Mouse (Mus musculus): Measurements from ENCODE around the gene Metap1d.

Metap1d gene

DNA sequence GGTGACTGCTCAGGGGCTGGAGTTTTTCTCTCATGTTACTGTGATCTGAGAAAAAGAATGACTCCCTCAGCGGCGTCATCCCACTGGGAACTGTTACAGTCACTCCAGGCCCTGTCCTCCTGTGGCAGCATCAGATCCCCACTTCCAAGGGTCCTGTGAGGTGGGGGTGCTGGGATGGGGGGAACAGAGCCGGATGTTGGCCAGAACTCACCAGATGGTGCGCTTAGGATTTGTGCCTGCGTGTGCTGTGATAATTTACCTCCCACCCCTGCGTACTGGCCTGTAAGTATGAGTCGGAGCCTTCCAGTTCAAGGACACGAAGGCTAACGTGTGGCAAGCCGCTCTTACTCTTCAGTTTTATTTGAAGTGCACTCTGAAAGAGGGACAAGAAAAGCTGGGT lies 22.2 kb downstream of the Metap1d start:
- DNase-seq (ENCODE audit: low spot score) = no peak

DNA sequence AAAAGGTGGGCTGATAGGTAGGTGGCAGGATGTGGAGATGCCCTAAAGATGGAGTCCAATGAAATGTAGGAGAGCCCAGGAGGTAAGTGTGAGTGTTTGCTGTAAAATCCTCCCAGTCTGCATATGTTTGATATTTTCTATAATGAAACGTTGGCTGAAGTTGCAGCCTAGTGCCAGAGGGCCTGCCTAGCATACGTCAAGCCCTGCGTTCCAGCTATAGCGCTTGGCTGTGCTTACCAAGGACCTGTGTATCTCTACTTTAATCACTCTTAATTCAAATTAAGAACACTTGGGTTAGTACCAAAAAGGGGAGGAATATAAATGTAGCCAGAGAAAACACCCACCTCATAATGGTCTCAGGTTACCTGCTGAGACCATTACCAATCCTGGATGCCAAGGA lies 22.7 kb downstream of the Metap1d start:
- DNase-seq (ENCODE audit: low spot score) = no peak

DNA sequence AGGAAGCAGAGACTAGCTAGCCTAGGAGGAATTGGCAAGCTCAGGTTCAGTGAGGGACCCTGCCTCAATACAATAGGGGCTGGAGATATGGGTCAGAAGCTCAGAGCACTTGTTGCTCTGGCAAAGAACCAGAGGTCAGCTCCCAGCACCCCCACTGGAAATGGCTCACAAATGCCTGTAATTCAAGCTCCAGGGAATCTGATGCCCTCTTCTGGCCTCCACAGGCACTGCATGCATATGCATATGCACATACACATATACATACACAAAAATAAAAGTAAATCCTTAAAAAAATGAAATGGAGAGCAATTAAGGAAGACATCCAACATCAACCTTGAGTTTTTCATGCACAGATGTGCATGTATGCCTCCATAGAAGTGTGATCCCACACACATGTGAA lies 24.7 kb downstream of the Metap1d start:
- no peak for DNase-seq (ENCODE audit: low spot score)

DNA sequence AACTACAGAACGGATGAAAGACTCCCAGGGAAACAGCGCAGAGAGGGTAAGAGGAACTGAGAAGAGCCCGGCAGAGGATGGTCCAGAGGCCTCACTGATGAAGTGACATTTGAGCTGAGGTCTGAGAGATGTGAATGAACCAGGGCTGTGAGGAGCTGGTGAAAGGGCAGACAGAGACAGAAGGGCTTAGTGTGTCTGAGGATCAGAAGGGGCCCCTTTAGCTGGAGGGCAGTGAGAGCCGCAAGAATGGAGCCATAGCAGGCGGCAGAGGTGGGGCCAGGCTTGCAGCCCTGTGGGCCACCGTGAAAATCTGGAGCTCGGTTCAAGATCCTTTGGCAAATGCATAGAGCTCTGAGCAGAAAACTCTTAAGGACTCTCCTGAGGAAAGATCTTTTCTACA lies 26.8 kb downstream of the Metap1d start:
- no peak for DNase-seq (ENCODE audit: low spot score)

DNA sequence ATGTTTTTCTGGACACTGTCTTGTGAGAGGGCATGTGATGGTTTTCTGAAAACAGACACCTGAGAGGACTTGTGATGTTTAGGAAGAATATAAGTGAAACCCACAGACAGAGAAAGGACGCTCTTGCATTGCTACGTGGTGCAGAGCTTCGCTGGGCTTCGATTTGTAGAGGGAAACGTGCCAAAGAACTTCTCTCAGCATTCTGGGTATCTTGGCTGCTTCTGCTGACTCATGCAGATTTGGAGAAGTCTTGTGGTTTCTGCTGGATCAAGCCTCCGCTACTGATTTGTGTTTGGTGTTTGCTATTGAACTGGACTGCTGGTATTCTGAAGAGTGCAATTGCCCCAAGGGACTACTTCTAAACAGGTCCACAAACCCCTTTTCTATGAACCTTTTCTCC lies 28.7 kb downstream of the Metap1d start:
- DNase-seq (ENCODE audit: low spot score) = no peak

DNA sequence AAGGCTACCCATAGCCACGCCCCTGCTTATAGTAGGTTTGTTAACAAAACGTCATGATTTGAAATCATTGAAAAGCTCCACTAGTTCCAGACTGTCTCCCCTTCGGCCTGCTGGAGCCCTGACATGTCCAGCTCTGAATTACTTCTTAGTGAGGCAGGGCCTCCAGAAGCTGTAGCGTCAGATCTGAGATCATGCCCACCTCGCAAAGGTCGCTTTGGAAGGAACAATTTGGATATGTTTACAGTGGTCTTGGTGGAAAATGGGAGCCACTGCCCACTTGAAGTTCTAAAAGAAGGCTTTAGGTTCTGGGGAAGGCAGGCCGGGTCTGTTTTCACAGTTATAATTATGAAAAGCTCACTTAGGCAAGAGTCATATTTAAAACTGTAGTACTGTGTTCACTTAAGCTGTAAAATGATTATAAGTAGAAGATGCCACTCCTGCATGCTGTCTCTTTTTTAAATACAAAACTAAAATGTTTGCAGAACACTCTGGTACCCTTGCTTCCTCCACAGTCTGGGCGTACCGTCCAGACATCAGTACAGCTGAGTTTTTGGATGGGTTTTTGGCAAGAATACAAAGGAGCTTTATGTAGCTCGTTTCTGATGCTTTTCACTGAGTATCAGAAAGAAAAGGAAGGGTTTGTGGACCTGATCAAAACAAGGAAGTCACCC lies 30.1 kb downstream of the Metap1d start:
- no peak for DNase-seq (ENCODE audit: low spot score)

DNA sequence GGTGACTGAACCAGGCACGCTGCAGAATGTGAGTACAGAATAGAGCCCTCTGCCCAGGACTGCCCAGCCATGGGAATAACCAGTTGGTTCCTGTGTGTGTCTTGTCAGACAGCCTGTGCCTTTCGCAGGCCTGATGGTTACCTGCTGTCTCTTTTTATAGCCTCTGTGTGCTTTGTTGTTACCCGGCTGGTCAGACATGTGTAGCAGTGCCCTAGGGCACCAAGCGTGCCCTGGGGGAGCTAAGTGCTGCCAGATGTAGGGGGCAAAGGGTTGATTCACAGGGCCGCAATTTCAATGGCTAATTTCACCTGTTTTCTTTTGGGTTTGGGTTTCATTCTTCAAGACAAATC lies 30.6 kb downstream of the Metap1d start:
- no peak for DNase-seq (ENCODE audit: low spot score)

DNA sequence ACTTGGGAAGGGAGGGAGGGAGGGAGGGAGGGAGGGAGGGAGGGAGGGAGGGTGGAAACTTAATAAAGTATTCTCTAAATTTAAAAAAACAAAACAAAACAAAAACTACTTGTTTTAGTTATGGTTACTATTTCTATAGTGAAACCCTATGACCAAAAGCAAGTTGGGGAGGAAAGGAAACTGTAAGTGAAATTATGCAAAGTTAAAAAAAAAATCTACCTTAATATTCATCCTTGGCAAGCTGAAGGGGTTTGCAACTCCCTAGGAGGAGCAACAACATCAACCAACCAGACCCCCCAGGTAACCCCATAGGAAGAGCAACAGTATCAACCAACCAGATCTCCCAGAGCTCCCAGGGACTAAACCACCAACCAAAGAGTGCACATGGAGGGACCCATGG lies 38.2 kb downstream of the Metap1d start:
- no peak for DNase-seq (ENCODE audit: low spot score)

DNA sequence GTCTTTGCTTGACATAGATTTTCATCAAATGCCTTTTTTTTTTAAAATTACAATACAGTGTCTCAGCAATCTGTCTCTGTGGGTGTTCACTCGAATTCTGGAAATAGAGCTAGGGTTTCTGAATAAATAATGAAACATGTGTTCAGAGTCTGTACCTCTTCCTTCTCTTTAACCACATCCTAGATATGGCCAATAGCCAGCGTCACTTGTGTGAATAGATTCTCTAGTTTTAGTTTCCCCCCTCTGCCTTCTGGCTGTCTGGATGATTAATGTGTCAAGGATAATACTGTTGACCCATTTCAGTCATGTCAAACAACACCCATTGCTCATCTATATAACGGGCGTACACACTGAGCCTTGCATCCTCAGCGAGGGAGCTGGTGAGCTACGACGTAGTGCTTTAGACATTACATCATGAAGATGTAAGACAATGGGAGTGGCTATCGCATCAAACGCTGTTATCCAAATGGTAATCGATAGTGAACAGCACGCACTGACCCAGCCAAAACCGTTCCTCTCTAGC lies 40.1 kb downstream of the Metap1d start:
- no peak for DNase-seq (ENCODE audit: low spot score)

DNA sequence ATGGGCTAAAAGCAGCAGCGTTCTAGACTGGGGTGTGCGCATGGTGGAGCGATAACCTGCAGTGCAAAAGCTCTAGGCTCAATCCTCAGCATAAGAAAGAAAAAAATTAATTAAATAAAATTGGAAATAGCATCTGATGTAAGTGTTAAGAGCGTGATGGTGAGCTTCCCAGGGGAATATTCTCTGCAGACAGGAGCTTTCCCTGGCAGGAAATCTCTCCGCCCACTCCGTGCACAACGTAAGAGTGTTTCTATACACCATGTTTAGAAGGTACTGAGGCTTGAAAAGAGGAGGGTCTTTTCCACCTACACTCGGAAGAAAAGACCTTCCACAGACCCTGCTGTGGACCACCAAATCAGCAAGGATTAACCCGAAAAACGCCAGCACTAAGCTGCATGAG lies 41.4 kb downstream of the Metap1d start:
- no peak for DNase-seq (ENCODE audit: low spot score)

DNA sequence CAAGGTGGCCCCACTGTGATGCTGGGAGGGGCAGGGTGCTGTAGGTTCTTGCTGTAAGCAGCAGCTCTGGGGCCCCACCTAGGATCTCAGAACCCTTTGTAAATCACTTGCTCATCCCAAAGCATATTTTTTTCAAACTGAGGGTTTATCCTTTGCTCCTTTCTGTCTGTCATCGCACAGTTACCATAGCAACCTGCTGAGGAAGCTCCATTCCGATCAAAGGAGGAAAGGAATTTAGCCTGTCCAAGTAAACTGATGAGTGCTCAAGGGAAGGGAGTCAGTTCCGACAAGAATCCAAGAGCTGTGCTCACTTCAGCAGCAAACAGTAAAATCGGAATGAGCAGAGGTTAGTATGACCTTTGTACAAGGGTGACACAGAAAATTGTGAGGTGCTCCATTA lies 41.9 kb downstream of the Metap1d start:
- no peak for DNase-seq (ENCODE audit: low spot score)

DNA sequence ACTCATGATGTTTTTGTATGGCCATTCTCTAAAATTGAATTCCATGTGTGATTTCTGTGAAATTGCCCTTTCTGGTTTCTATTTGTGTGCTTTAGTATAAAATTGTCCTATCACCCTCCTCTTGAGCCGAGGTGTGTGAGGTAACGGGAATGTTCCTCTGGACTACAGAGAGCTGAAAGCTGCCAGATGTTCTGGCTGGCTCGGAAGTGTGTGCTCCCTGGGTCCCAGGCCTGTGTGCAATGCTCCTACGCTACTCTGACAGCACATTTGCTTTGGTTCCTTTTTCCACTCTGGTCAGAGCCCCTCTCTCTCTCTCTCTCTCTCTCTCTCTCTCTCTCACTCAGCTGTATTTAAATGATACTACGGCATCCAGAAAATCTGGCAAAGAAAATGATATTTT lies 44.1 kb downstream of the Metap1d start:
- no peak for DNase-seq (ENCODE audit: low spot score)

DNA sequence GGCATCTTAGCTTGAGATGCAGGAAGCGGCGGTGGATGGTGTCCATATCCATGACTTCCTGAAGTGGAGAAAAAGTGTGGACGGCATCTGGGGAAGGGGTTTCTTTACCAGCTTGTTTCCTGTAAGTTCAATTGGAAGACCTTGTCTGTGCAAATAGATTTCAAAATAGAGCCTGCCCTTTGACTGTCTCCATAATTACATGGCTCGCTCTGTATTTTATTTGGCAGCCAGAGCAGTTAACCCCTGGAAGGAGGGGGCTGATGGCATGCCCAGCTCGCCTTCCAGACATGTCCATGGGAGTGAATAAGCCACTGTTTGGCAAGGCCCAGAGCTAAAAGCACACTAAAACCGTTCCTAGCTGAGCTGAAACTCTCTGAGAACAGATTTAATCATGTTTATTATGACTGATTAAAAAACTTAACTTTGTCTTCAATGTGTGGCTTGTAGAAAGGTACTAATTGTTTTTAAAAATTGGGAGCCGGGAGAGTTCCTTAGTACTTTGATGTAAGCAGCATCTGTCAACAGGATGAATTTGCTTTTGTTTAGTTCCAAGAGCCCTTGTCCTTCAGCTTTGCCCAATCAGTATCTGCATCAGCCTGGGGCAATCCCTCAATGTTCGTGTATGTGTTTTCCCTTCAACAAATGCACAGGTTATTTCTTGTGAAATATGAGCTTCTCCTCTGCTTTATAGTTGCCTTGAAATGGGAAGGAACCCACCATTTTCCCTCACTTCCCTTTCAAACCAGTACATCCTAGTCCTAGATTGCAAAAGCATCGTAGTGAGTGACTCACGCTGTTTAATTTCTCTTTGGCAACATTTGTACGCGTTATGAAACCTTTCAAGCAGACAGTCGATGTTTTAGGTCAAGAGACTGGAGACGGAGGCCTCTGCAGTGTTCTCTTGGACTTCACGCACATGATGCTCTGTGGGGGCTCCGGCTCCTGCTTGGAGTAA lies 46.5 kb downstream of the Metap1d start:
- DNase-seq (ENCODE audit: low spot score) = no peak

DNA sequence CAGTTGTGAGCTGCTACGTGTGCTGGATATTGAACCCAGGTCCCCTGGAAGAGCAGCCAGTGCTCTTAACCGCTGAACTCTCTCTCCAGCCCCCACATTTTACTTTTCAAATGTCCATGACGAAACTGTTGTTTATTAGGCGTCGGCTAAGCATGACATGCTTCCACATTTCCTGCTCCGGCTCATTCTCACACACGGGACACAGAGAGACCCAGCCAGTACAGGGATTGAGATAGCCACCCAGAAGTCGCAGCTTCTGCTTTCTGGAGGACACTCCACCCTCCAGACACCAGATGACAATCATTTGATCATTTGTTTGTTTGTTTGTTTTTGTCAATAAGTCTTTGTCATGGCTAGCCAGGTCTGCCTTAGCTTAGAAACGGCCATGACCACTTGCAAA lies 51.8 kb downstream of the Metap1d start:
- no peak for DNase-seq (ENCODE audit: low spot score)

DNA sequence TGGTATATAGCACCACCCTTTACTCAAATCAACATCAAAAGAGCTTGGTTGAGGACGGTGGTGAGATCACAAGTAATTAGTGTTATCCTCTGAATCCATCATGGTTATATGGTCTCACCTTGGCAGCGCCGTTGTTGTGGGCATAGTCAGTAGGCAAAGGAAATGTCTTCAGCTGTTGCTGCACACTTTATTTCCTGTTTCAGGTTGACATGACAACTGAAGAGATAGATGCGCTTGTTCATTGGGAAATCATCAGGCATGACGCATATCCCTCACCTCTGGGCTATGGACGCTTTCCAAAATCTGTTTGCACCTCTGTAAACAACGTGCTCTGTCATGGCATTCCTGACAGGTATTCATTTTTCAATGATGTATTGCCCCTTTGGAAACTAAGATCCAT lies 58.1 kb downstream of the Metap1d start:
- no peak for DNase-seq (ENCODE audit: low spot score)

DNA sequence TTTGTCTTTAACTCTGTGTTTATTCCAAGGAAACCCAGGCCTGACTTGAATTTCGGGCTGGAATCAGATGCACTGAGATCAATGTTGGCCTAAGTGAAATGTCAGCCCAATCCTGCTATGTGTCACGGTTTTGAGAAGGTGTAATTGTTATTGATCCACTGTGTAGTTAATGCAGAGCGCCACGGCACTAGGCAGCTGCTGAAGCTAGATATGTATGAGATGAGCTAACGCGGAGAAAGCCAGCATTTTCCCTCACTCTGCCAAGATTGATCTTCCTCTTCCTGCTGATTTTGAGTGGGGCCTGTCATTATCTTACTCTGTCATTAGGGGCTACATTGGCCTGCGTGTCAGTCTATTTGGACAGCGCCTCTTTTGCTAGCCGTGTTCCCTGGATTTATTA lies 59.2 kb downstream of the Metap1d start:
- DNase-seq (ENCODE audit: low spot score) = no peak

DNA sequence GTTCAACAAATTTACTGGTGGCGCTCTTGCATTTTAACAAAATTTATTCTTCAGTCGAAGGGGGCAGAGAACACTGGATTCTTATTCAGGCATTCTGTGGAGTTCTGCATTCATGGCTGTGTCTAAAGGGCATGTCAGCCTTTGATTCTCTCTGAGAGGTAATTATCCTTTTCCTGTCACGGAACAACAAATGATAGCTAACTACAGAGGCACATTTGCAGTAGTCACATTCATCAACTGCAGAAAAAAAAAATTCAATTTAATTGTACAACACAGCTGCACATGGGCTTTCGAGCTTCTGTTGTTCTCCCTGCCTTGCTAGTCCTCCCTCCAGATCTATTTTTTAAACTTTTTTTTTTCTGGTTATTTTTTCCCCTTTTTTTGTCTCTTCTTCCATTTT lies 63.9 kb downstream of the Metap1d start:
- no peak for DNase-seq (ENCODE audit: low spot score)

DNA sequence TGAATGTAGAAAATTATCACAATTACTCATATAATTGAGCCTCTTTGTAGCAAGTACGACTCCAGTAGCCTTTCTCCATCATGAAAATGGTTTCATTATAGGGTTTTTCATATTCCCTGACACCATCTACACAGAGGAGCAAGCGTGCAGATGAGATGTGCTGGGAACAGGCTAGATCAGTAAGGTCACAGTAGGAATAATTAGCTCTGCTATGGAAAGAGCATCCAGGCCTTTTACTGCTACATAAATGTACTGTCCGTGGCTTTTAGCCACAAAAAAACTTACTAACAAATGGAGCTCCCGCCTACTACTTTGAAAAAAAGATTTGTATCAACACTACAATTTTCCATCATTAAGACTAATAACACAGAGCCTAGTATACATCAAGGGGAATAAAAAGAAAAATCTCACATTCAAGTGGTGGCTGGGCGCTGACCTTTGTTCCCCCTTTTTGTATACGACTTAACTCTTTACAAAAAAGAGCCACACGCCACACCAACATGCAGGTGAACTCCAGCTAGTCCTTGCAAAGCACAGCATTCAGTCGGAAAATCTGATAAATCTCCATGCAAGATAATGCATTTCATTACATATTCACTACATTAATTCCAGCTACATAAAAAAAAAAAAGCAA lies 64.5 kb downstream of the Metap1d start:
- DNase-seq (ENCODE audit: low spot score) = no peak

DNA sequence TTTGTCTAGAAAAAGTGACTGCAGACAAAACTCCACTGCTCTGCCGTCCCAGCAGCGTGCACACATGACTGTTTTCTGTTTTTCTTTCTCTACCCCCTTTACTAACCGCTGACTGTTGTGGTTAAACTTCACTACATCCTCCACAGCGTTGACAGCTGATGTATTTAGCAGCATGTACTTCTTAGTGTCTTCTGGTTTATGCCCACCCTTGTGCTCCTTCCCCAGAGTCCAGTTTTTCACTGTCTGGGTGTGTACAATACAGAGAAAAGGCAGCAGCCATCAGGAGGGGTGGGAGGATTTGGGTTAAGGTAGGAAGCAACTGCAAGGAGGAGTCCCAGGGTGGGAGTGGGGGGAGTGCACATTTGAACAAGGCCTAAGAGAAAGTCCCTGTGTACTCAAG lies 69.8 kb downstream of the Metap1d start:
- DNase-seq (ENCODE audit: low spot score) = no peak

DNA sequence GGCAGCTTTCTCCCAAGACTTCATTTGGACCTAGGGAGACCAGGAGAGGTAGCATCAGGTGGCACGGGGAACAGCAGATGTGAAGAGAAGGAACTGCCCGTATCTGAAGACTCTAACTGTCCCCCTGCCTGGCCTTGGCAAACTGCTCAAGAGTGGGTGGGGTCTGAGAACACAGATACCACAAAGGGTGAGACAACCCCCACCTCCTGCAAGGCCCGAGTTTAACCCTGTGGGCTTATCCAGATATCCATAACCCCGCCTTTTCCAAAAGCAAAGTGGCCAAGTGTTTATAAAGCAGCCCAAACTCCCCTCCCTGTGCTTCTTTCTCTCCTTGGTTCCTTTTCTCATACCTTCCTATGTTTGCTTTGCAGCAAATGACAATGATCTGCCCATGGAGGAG lies 70.4 kb downstream of the Metap1d start:
- DNase-seq (ENCODE audit: low spot score) = no peak

DNA sequence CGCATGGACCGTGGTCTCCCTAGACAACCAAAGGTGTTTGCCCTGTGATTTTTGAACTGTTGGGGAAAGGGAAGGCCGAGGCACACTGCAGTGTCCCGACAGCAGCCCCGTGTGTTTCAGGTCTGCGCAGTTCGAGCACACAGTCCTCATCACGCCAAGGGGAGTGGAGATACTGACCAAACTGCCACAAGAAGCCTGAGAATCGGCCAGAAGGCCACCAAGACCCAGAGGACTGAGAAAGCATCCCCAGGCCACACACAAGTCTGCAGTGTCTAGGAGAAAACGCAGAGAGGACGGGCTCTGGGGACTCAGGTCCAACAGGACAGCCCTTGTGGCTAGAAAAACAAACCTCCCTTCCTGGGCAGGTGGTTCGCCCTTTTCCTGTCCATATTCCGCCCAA lies 71.7 kb downstream of the Metap1d start:
- DNase-seq (ENCODE audit: low spot score) = no peak

DNA sequence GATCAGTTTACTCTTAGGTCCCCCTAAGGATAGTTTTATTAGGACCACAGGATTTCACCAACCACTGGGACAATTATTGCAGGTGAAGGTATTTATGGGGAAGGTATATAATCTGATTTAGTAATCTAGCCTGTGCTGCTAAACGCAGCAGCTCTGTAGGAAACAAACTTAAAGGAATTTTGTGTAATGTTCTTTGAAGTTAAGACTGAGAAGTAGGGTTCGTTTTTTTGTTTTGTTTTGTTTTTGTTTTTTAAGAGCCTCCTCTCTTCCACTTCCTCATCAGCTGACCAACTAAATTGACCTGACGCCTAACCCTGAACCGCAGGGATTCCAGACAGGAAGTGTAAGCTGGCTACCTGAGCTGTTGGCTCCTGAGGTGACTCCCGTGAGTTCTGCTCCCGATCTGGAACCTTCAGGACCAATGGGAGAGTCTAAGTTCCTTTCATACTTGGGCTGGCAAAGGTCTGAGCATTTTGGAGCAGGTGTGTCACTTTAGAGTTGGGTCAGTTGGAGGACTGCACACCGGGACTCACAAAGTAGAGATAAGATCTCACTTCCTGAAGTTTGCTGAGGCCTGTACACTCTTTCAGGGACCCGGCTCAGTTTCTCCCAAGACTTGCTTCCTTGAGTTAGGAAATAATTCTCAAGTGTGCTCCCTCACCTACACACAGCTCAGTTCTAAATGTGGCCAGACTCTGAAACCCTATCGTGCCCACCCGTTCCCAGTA lies 73.7 kb downstream of the Metap1d start:
- DNase-seq (ENCODE audit: low spot score) = no peak
